Mouse (Mus musculus): ENCODE measurements around the gene Olfr214.
"Not testable (repeated sequence)": the region's sequence is repeated elsewhere in the genome, so short reads cannot be mapped to it uniquely, and the experiment has no call there.

Olfr214 gene

GRCm38 (mm10) chr6:116553935-116554334, at the start of gene Olfr214:
TSS of gene Olfr214 (plus strand) at chr6:116554235.
- no peak for DNase-seq

GRCm38 (mm10) chr6:116506302-116507003, 47.6 kb upstream of the Olfr214 start, which contains the start of gene Olfr212:
TSS of gene Olfr212 (plus strand) at chr6:116506516.
- not testable (repeated sequence) for DNase-seq

- DNase-seq, result no peak
Measured at GRCm38 (mm10) chr6:116514832-116515231, 39.2 kb upstream of the Olfr214 start.

- DNase-seq, result no peak
Measured at GRCm38 (mm10) chr6:116538156-116538555, 15.9 kb upstream of the Olfr214 start, which contains the start of gene Olfr213. TSS of gene Olfr213 (plus strand) at chr6:116538456.

GRCm38 (mm10) chr6:116542500-116542899, 11.5 kb upstream of the Olfr214 start:
- DNase-seq, result no peak

GRCm38 (mm10) chr6:116550841-116551240, 3.2 kb upstream of the Olfr214 start, which contains the start of gene Gm5580:
TSS of gene Gm5580 (plus strand) at chr6:116551141.
- DNase-seq, result not testable (repeated sequence)

GRCm38 (mm10) chr6:116554952-116555351, 917 bp downstream of the Olfr214 start:
- no peak for DNase-seq

GRCm38 (mm10) chr6:116569834-116570233, 15.8 kb downstream of the Olfr214 start:
- DNase-seq, result no peak

GRCm38 (mm10) chr6:116584095-116584494, 30.1 kb downstream of the Olfr214 start, which contains the start of gene Olfr215:
TSS of gene Olfr215 (minus strand) at chr6:116584195.
- no peak for DNase-seq

GRCm38 (mm10) chr6:116600969-116601368, 46.9 kb downstream of the Olfr214 start:
- not testable (repeated sequence) for DNase-seq

- DNase-seq, result no peak
Measured at GRCm38 (mm10) chr6:116607230-116607629, 53.2 kb downstream of the Olfr214 start.
